In genomic region chr14:36137696-36138095, GRCm38 (mm10) we compare ENCODE assay signal across 24 mouse cellular contexts. TPM values are rescaled to one million over a fixed set of nuclear protein-coding genes. Genes with fewer than 3 reads are reported as not detected.
"Had no signal": no experiment of that assay in that cellular context is flagged by ENCODE, and none has a peak within 500 bp of the region (broad histone marks: within the 10 kb centered on the region; RNA-seq: fewer than 3 reads in every experiment).

No protein-coding gene starts in this region.

- H3K4me2 ChIP-seq: neural tube, embryonic 13.5 days; neural tube, embryonic 15.5 days; stomach, embryonic 15.5 days had no signal

- H3K27me3 ChIP-seq: neural tube, embryonic 13.5 days; neural tube, embryonic 15.5 days; stomach, embryonic 15.5 days had no signal

- H3K4me3 ChIP-seq: neural tube, embryonic 13.5 days; neural tube, embryonic 15.5 days; stomach, embryonic 15.5 days had no signal

- H3K27ac ChIP-seq: neural tube, embryonic 13.5 days; neural tube, embryonic 15.5 days; stomach, embryonic 15.5 days; stomach, postnatal 0 days had no signal

- H3K9ac ChIP-seq: neural tube, embryonic 13.5 days; neural tube, embryonic 15.5 days; stomach, embryonic 15.5 days had no signal

- DNase-seq: retina, postnatal 1 day; right cerebral cortex, adult 18-20 months; right cerebral cortex, postnatal 14 days; right cerebral cortex, postnatal 25 days; right cerebral cortex, postnatal 4 days; spleen, adult 18-20 months; thymus, adult 18-20 months; thymus, adult 2 months; thymus, postnatal 14 days; thymus, postnatal 25 days; thymus, postnatal 36 days; thymus, postnatal 4 days had no signal

- H3K36me3 ChIP-seq: neural tube, embryonic 13.5 days; neural tube, embryonic 15.5 days; stomach, embryonic 15.5 days had no signal

- H3K9me3 ChIP-seq: neural tube, embryonic 13.5 days; neural tube, embryonic 15.5 days; stomach, embryonic 15.5 days had no signal

- H3K4me1 ChIP-seq: neural tube, embryonic 13.5 days; neural tube, embryonic 15.5 days; stomach, embryonic 15.5 days had no signal

RNA-seq across cellular contexts. Expression of gene 4930474N05Rik, which starts 43.0 kb away (rescaled TPM):
- total RNA-seq: neutrophil, adult 5-6 weeks had no signal
- polyA plus RNA-seq: neural tube, embryonic 13.5 days; neural tube, embryonic 14.5 days; neural tube, embryonic 15.5 days; small intestine, adult 2 months; spleen, adult 2 months; stomach, embryonic 14.5 days; stomach, embryonic 15.5 days; stomach, embryonic 16.5 days; stomach, postnatal 0 days; thymus, adult 2 months; thymus, postnatal 0 days; urinary bladder, adult 2 months had no signal
